Mouse (Mus musculus) liver, adult 2 months (tissue): Measurements from ENCODE around the gene Btnl2. TPM values are rescaled to one million over a fixed set of nuclear protein-coding genes. Genes with fewer than 3 reads are reported as not detected.
"Not testable (repeated sequence)": the region's sequence is repeated elsewhere in the genome, so short reads cannot be mapped to it uniquely, and the experiment has no call there.

ENCODE experiments used
- DNase-seq: peaks from one replicate; pipeline ENCODE4 v3.0.0-alpha.2; 2011; ENCODE audit warnings: low read depth, low spot score; ENCODE audit errors: extremely low read depth
- H3K27ac ChIP-seq: fragments of 200-500 bp; replicated peaks from 2 replicates; pipeline ENCODE4 v1.5.1; 2012; ENCODE audit warnings: low read depth, mild to moderate bottlenecking, control low read depth, inconsistent platforms, low read length; ENCODE audit not compliant: insufficient read depth
- H3K27me3 ChIP-seq: fragments of 200-500 bp; 2 replicates; pipeline ENCODE4 v1.6.1; 2012; ENCODE audit warnings: mild to moderate bottlenecking, moderate library complexity, low read length, inconsistent platforms; ENCODE audit not compliant: control insufficient read depth, insufficient read depth
- H3K36me3 ChIP-seq: fragments of 200-500 bp; 2 replicates; pipeline ENCODE4 v1.6.1; 2012; ENCODE audit warnings: low read length, inconsistent platforms; ENCODE audit not compliant: control insufficient read depth, insufficient read depth
- H3K4me1 ChIP-seq: fragments of 200-500 bp; 2 replicates; pipeline ENCODE4 v1.6.1; 2011; ENCODE audit warnings: low read length; ENCODE audit not compliant: control insufficient read depth, insufficient read depth
- H3K4me3 ChIP-seq: fragments of 200-500 bp; 2 replicates; pipeline ENCODE4 v1.5.1; 2011; ENCODE audit warnings: low read depth, mild to moderate bottlenecking, control low read depth, low read length, moderate library complexity; ENCODE audit not compliant: insufficient read depth
- H3K79me2 ChIP-seq: fragments of 200-500 bp; 2 replicates; pipeline ENCODE4 v1.6.1; 2012; ENCODE audit warnings: inconsistent platforms, mild to moderate bottlenecking, low read length, moderate library complexity; ENCODE audit not compliant: control insufficient read depth, insufficient read depth
- H3K9ac ChIP-seq: fragments of 200-500 bp; 2 replicates; pipeline ENCODE4 v1.6.1; 2012; ENCODE audit warnings: low read depth, mild to moderate bottlenecking, control low read depth, inconsistent platforms, low read length
- CTCF ChIP-seq: fragments of 200-500 bp; IDR thresholded peaks from 2 replicates; pipeline ENCODE4 v1.5.1; 2011; ENCODE audit warnings: low read depth, low read length, control low read depth
- POLR2A ChIP-seq: fragments of 200-500 bp; IDR thresholded peaks from 2 replicates; pipeline ENCODE4 v1.6.1; 2011; ENCODE audit warnings: low read length, control low read depth; ENCODE audit not compliant: insufficient read depth; ENCODE audit errors: extremely low read depth
- whole genome bisulfite sequencing: fragments of 180-500 bp; shearing (Covaris S2); methylation state at CpG from one replicate; pipeline ENCODE4 v1.1.7; 2018; 5-methylcytosine and 5-hydroxymethylcytosine counted together
- polyA plus RNA-seq: library from polyadenylated mRNA; depleted of rRNA; stranded (reverse); fragments of >200 nt; gene quantifications from 2 replicates; pipeline ENCODE4 v1.2.3, GENCODE M21; 2012
- total RNA-seq: library from RNA; depleted of rRNA; stranded (reverse); fragments of >200 nt; gene quantifications from 2 replicates; pipeline ENCODE4 v1.2.3, GENCODE M21; 2014

Gene Btnl2
- total and polyA plus RNA-seq, 2 experiments: 0.09 TPM; not detected in 1

GRCm38 (mm10) chr17:34309683-34310385 is 44.8 kb upstream of the Btnl2 start:
- no peaks in the 10 kb centered on the region for H3K79me2 ChIP-seq
- H3K4me1 ChIP-seq: no peaks in the 10 kb centered on the region
- H3K36me3 ChIP-seq: no peaks in the 10 kb centered on the region
- TF ChIP-seq CTCF: no peak
- TF ChIP-seq POLR2A: no peak
- DNase-seq: peak; percentile 59
- H3K27me3 ChIP-seq: no peaks in the 10 kb centered on the region
- H3K9ac ChIP-seq: peak overlapping the region; percentile 72
- H3K27ac ChIP-seq: no peak overlapping the region
- H3K4me3 ChIP-seq: peak overlapping the region; percentile 74
- 26% methylated on average over 38 of the region's 38 CpGs for WGBS

- not testable (repeated sequence) for H3K9ac ChIP-seq, H3K4me3 ChIP-seq, H3K27ac ChIP-seq, H3K27me3 ChIP-seq, DNase-seq, H3K36me3 ChIP-seq, H3K4me1 ChIP-seq, H3K79me2 ChIP-seq
- WGBS: 90% methylated on average over 3 of the region's 3 CpGs
These were observed 44.1 kb upstream of the Btnl2 start for GRCm38 (mm10) chr17:34310526-34310925.

GRCm38 (mm10) chr17:34312185-34312584 is 42.4 kb upstream of the Btnl2 start:
- no peak overlapping the region for H3K4me3 ChIP-seq
- no peaks in the 10 kb centered on the region for H3K4me1 ChIP-seq
- no peak overlapping the region for H3K9ac ChIP-seq
- 86% methylated on average over 1 of the region's 1 CpGs for WGBS
- no peak overlapping the region for H3K27ac ChIP-seq
- H3K79me2 ChIP-seq: no peaks in the 10 kb centered on the region
- no peak for DNase-seq
- no peaks in the 10 kb centered on the region for H3K36me3 ChIP-seq
- no peaks in the 10 kb centered on the region for H3K27me3 ChIP-seq
- TF ChIP-seq POLR2A (no peak), CTCF (no peak)

- no peaks in the 10 kb centered on the region for H3K27me3 ChIP-seq
- no peaks in the 10 kb centered on the region for H3K79me2 ChIP-seq
- H3K36me3 ChIP-seq: no peaks in the 10 kb centered on the region
- H3K4me1 ChIP-seq: no peaks in the 10 kb centered on the region
- H3K27ac ChIP-seq: no peak overlapping the region
- 34% methylated on average over 3 of the region's 3 CpGs for WGBS
- DNase-seq: peak; percentile 26
- TF ChIP-seq POLR2A (no peak), CTCF (peak; percentile 98)
- H3K9ac ChIP-seq: no peak overlapping the region
- H3K4me3 ChIP-seq: no peak overlapping the region
These were observed 41.2 kb upstream of the Btnl2 start for GRCm38 (mm10) chr17:34313393-34313792.

GRCm38 (mm10) chr17:34314286-34314685 is 40.3 kb upstream of the Btnl2 start:
- Histone ChIP-seq H3K9ac (no peak overlapping the region), H3K27ac (no peak overlapping the region), H3K79me2 (no peaks in the 10 kb centered on the region), H3K36me3 (no peaks in the 10 kb centered on the region), H3K4me1 (no peaks in the 10 kb centered on the region), H3K27me3 (no peaks in the 10 kb centered on the region), H3K4me3 (no peak overlapping the region)
- TF ChIP-seq POLR2A (no peak), CTCF (no peak)
- 70% methylated on average over 9 of the region's 9 CpGs for WGBS
- DNase-seq: no peak

GRCm38 (mm10) chr17:34315512-34315911 is 39.1 kb upstream of the Btnl2 start:
- TF ChIP-seq CTCF: no peak
- TF ChIP-seq POLR2A: no peak
- DNase-seq: no peak
- Histone ChIP-seq H3K4me3 (no peak overlapping the region), H3K79me2 (no peaks in the 10 kb centered on the region), H3K36me3 (no peaks in the 10 kb centered on the region), H3K9ac (no peak overlapping the region), H3K27me3 (no peaks in the 10 kb centered on the region), H3K4me1 (no peaks in the 10 kb centered on the region), H3K27ac (no peak overlapping the region)
- WGBS: 81% methylated on average over 1 of the region's 1 CpGs
